Mouse (Mus musculus): ENCODE measurements around the gene Camk2b. TPM values are rescaled to one million over a fixed set of nuclear protein-coding genes. Genes with fewer than 3 reads are reported as not detected.
A peak's percentile ranks its signal among the peaks of the same experiment; 100 is the strongest.
"Not testable (repeated sequence)": the region's sequence is repeated elsewhere in the genome, so short reads cannot be mapped to it uniquely, and the experiment has no call there.

Camk2b gene
- polyA plus RNA-seq, 1 experiment from 2014 or later, result 1.6 TPM

- 5% methylated on average over 25 of the region's 49 CpGs for WGBS
- not testable (repeated sequence) for H3K36me3 ChIP-seq (replicated peaks); H3K4me1 ChIP-seq; H3K9me3 ChIP-seq; H3K27ac ChIP-seq (replicated peaks)
- Histone ChIP-seq H3K4me3 (peak overlapping the region; percentile 52), H3K27me3 (replicated peaks; ENCODE audit: low read depth, poor library complexity, severe bottlenecking) (peaks cover 54% of the 10 kb centered on the region)
- peak; percentile 30 for DNase-seq (ENCODE audit: low spot score)
Measured at GRCm38 (mm10) chr11:6007010-6007778, 59.0 kb downstream of the Camk2b start.

GRCm38 (mm10) chr11:6006351-6007009 lies 59.7 kb downstream of the Camk2b start:
- WGBS, result 2% methylated on average over 43 of the region's 44 CpGs
- DNase-seq (ENCODE audit: low spot score); H3K4me1 ChIP-seq; H3K36me3 ChIP-seq (replicated peaks); H3K27ac ChIP-seq (replicated peaks); H3K9me3 ChIP-seq: not testable (repeated sequence)
- peaks cover 50% of the 10 kb centered on the region for H3K27me3 ChIP-seq (replicated peaks; ENCODE audit: low read depth, poor library complexity, severe bottlenecking)
- peak overlapping the region; percentile 52 for H3K4me3 ChIP-seq

- not testable (repeated sequence) for H3K36me3 ChIP-seq (replicated peaks); H3K9me3 ChIP-seq; H3K4me3 ChIP-seq; H3K27ac ChIP-seq (replicated peaks); DNase-seq (ENCODE audit: low spot score)
- Histone ChIP-seq H3K27me3 (replicated peaks; ENCODE audit: low read depth, poor library complexity, severe bottlenecking) (peaks cover 50% of the 10 kb centered on the region), H3K4me1 (peaks cover 10% of the 10 kb centered on the region)
- WGBS, result 52% methylated on average over 1 of the region's 4 CpGs
Measured at GRCm38 (mm10) chr11:6005374-6006043, 60.7 kb downstream of the Camk2b start.

GRCm38 (mm10) chr11:6003046-6003639 lies 63.0 kb downstream of the Camk2b start:
- Histone ChIP-seq H3K27me3 (replicated peaks; ENCODE audit: low read depth, poor library complexity, severe bottlenecking) (peaks cover 40% of the 10 kb centered on the region), H3K4me3 (no peak overlapping the region), H3K27ac (replicated peaks) (no peak overlapping the region; the same call in 1 of the 2 replicates), H3K36me3 (replicated peaks) (no peaks in the 10 kb centered on the region), H3K4me1 (peaks cover 21% of the 10 kb centered on the region), H3K9me3 (no peaks in the 10 kb centered on the region)
- DNase-seq (ENCODE audit: low spot score), result no peak
- 35% methylated on average over 2 of the region's 2 CpGs for WGBS

- Histone ChIP-seq H3K9me3 (no peaks in the 10 kb centered on the region), H3K27me3 (replicated peaks; ENCODE audit: low read depth, poor library complexity, severe bottlenecking) (peaks cover 32% of the 10 kb centered on the region), H3K27ac (replicated peaks) (no peak overlapping the region), H3K36me3 (replicated peaks) (no peaks in the 10 kb centered on the region), H3K4me1 (peaks cover 21% of the 10 kb centered on the region), H3K4me3 (no peak overlapping the region)
- WGBS, result 74% methylated on average over 9 of the region's 9 CpGs
- no peak for DNase-seq (ENCODE audit: low spot score)
Measured at GRCm38 (mm10) chr11:6001981-6002649, 64.0 kb downstream of the Camk2b start.

GRCm38 (mm10) chr11:6000961-6001682 lies 65.0 kb downstream of the Camk2b start:
- Histone ChIP-seq H3K4me3 (no peak overlapping the region), H3K4me1 (peaks cover 21% of the 10 kb centered on the region), H3K36me3 (replicated peaks) (no peaks in the 10 kb centered on the region), H3K27me3 (replicated peaks; ENCODE audit: low read depth, poor library complexity, severe bottlenecking) (peaks cover 32% of the 10 kb centered on the region), H3K9me3 (no peaks in the 10 kb centered on the region), H3K27ac (replicated peaks) (peak overlapping the region; percentile 70)
- 82% methylated on average over 14 of the region's 14 CpGs for WGBS
- DNase-seq (ENCODE audit: low spot score), result no peak

GRCm38 (mm10) chr11:5999832-6000771 lies 66.1 kb downstream of the Camk2b start:
- Histone ChIP-seq H3K27me3 (replicated peaks; ENCODE audit: low read depth, poor library complexity, severe bottlenecking) (peaks cover 28% of the 10 kb centered on the region), H3K36me3 (replicated peaks) (no peaks in the 10 kb centered on the region), H3K4me1 (peaks cover 21% of the 10 kb centered on the region), H3K9me3 (no peaks in the 10 kb centered on the region), H3K27ac (replicated peaks) (peak overlapping the region; percentile 70), H3K4me3 (0 out of 2 replicates have a peak overlapping the region, but pooled peaks have one; percentile 0)
- peak; percentile 74 for DNase-seq (ENCODE audit: low spot score)
- WGBS, result 27% methylated on average over 8 of the region's 8 CpGs

- Histone ChIP-seq H3K4me3 (no peak overlapping the region), H3K36me3 (replicated peaks) (no peaks in the 10 kb centered on the region), H3K9me3 (no peaks in the 10 kb centered on the region), H3K4me1 (peaks cover 21% of the 10 kb centered on the region), H3K27ac (replicated peaks) (no peak overlapping the region), H3K27me3 (replicated peaks; ENCODE audit: low read depth, poor library complexity, severe bottlenecking) (peaks cover 11% of the 10 kb centered on the region)
- WGBS, result 94% methylated on average over 2 of the region's 2 CpGs
- DNase-seq (ENCODE audit: low spot score), result no peak
Measured at GRCm38 (mm10) chr11:5998472-5998871, 67.7 kb downstream of the Camk2b start.

GRCm38 (mm10) chr11:5995989-5996388 lies 70.2 kb downstream of the Camk2b start:
- no peak overlapping the region for H3K4me3 ChIP-seq
- WGBS, result 21% methylated on average over 8 of the region's 8 CpGs
- no peaks in the 10 kb centered on the region for H3K36me3 ChIP-seq (replicated peaks)
- H3K4me1 ChIP-seq, result peaks cover 16% of the 10 kb centered on the region
- peak; percentile 85 for DNase-seq (ENCODE audit: low spot score)
- no peaks in the 10 kb centered on the region for H3K27me3 ChIP-seq (replicated peaks; ENCODE audit: low read depth, poor library complexity, severe bottlenecking)
- no peaks in the 10 kb centered on the region for H3K9me3 ChIP-seq
- no peak overlapping the region for H3K27ac ChIP-seq (replicated peaks)

GRCm38 (mm10) chr11:5994880-5995279 lies 71.3 kb downstream of the Camk2b start:
- Histone ChIP-seq H3K36me3 (replicated peaks) (no peaks in the 10 kb centered on the region), H3K9me3 (no peaks in the 10 kb centered on the region), H3K4me1 (peaks cover 5% of the 10 kb centered on the region), H3K27me3 (replicated peaks; ENCODE audit: low read depth, poor library complexity, severe bottlenecking) (no peaks in the 10 kb centered on the region), H3K27ac (replicated peaks) (no peak overlapping the region), H3K4me3 (no peak overlapping the region)
- DNase-seq (ENCODE audit: low spot score), result no peak
- 78% methylated on average over 3 of the region's 3 CpGs for WGBS

GRCm38 (mm10) chr11:5994212-5994611 lies 72.0 kb downstream of the Camk2b start:
- Histone ChIP-seq H3K27ac (replicated peaks) (no peak overlapping the region), H3K4me3 (no peak overlapping the region), H3K9me3 (no peaks in the 10 kb centered on the region), H3K4me1 (no peaks in the 10 kb centered on the region), H3K27me3 (replicated peaks; ENCODE audit: low read depth, poor library complexity, severe bottlenecking) (no peaks in the 10 kb centered on the region), H3K36me3 (replicated peaks) (no peaks in the 10 kb centered on the region)
- 92% methylated on average over 5 of the region's 5 CpGs for WGBS
- DNase-seq (ENCODE audit: low spot score), result no peak
